Mouse (Mus musculus) splenic B cell, adult 2 months (primary cell): ENCODE measurements around the gene Gm42715.

ENCODE experiments used
- DNase-seq: peaks from one replicate; pipeline ENCODE4 v3.0.0-alpha.2; 2011; ENCODE audit warnings: low read depth, low spot score
- H3K27me3 ChIP-seq: 2 replicates; pipeline ENCODE4 v1.6.1; 2012; ENCODE audit warnings: mild to moderate bottlenecking, low read length, moderate library complexity, mixed read lengths; ENCODE audit not compliant: control insufficient read depth, poor library complexity, insufficient read depth, severe bottlenecking
- H3K36me3 ChIP-seq: 2 replicates; pipeline ENCODE4 v1.6.1; 2012; ENCODE audit warnings: mild to moderate bottlenecking, low read length, moderate library complexity, mixed read lengths; ENCODE audit not compliant: control insufficient read depth, poor library complexity, insufficient read depth, severe bottlenecking

Gene Gm42715

DNA sequence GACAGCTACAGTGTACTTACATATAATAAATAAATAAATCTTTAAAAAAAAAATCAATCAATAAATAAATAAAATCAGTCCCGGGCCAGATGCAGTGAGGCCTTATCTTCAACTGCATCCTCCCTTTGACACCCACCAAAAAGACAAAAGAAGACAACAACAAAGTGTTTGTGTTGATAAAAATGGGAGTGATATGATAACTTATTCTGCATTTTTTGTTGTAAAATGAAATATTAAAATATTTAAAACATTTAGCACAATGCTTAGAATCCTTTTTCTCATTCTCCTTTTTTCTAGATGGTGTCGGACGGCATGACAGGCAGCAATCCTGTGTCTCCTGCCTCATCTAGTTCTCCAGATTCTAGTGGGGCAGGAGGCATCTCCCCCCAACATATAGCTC lies at the start of gene Gm42715:
Gene Gm42715, plus strand, starts transcription at position 301 of the 400 bp plus-strand sequence.
- H3K27me3 ChIP-seq, result no peaks in the 10 kb centered on the region
- DNase-seq, result no peak
- H3K36me3 ChIP-seq, result peaks cover 38% of the 10 kb centered on the region

DNA sequence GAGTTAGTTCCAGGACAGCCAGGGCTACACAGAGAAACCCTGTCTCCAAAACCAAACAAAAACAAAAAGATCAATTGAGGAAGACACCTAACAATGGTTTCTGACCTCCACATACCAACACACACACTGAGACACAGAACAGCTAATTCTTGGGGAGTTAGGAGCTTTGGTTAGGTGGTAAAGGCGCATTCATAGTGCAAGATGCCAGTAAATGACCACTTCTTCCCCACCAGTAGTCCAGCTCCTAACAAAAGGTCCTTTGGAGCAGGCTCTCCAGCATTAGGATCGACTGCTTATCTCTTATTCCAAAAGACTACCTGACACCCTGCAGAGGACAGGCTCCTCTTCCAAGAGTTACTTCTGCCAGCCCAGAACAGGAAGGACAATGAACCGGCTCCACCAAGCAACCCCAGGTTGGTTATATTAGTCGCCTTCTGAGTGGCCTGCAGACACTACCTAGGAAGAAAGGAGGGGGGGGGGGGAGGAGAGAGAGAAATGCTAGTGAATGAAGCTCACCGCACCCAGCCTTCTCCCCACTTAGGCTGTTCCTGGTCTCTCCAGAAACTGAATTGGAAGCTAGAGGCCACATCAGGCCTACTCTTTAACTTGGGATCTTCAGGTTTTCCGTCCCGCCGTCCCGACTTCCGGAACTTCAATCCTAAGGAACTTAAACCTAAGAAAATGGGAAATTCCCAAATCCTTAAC lies 49.2 kb upstream of the Gm42715 start:
- Histone ChIP-seq H3K27me3 (no peaks in the 10 kb centered on the region), H3K36me3 (peaks cover 16% of the 10 kb centered on the region)
- DNase-seq, result peak; percentile 30

DNA sequence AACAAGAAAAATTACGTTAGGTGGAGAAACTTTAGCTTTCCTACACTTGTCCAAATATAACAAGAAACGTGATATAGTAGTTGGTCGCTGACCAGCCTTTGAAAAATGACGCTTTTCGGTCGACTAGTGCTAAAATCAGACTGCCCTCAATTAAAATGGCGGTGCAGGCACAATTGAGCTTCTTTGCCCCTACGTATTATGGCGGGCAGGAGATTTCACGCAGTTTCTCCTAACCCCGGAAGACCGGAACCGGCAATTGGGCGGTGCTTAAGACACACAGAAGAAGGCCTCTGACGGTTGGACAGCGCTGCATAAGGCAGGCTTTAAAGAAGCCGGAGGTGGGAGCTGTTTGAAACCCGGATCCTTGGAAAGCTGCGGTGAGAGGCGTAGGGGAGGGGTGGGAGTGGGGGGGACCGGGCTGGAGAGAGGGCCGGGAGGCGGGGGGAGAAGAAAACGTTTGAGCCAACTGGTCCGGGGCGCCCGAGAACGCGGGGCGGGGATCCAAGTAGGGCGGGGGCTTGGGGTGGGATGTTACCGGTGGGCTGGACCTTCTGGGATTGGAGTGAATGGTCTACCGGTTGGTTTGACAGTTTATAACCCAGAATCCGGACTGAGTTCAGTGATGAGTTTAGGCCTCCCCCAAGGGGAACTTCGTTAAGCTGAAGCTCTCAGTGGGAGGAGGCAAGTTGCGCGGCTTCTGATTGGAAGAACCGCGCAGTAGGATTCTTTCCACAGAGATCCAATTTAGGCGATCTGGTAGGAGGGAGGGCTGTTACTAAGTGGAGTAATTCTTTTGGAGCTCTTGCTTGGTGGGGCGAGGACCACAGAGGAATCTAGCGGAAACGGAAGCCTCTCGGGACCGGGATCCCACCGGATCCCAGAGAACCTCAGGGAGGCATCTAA lies 48.4 kb upstream of the Gm42715 start:
- DNase-seq, result peak; percentile 94
- H3K36me3 ChIP-seq, result peaks cover 25% of the 10 kb centered on the region
- no peaks in the 10 kb centered on the region for H3K27me3 ChIP-seq

DNA sequence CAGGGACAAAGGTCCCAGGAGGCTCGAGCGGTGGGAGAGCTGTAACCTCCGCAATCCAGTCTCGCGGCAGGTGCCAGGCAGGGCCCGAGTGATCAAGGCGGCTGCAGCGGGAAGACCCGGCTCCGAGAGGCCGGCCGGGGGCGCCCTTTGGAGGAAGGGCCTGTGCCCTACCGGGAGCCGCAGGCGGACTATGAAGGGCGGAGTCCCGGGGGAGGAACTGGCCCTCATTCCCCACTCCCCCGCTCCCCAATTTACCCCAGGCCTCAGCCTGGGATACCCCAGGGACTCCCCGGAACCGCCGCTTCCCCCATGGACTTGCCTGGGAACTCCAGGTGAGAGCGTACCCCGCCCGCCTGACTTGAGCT lies 47.8 kb upstream of the Gm42715 start:
- Histone ChIP-seq H3K36me3 (peaks cover 25% of the 10 kb centered on the region), H3K27me3 (no peaks in the 10 kb centered on the region)
- DNase-seq, result peak; percentile 41

DNA sequence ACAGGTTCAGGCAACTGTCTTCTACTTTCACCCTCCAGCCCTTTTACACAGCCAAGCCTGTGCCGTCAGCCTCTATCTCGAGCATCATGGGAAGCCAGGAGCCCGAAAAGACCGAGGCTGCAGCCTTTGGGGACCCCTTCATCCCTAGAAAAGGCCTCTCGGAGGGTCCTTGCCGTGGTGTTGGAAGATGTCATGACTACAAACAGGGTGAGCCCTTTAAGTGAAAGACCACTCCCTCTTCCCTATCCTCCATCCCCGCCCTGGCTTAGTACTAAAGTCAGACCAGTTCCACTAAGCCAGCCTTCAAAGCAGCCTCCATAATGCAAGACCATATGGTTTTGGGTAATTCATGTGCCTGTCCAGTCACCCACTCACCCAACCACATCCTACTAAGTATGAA lies 47.3 kb upstream of the Gm42715 start:
- Histone ChIP-seq H3K36me3 (peaks cover 28% of the 10 kb centered on the region), H3K27me3 (no peaks in the 10 kb centered on the region)
- DNase-seq, result no peak

DNA sequence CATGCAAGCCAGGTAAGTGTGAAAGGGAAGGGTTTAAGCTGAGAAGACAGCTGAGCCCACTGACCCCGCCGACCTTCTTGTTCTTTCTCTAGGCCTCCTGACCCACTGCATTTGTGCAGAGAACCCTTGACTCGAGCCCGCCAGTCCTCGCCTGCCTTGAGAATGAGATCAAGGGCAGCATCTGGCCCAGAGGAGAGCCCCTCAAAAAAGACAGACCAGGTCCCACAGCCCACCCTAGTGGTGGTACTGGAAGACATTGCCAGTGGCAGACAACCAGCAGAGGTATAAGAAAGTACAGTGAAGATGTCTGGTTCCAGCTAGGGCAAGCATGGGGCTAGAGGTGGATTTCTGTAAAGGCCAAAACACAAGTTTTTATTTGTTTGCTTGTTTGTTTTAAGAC lies 45.7 kb upstream of the Gm42715 start:
- Histone ChIP-seq H3K36me3 (peaks cover 28% of the 10 kb centered on the region), H3K27me3 (no peaks in the 10 kb centered on the region)
- no peak for DNase-seq

DNA sequence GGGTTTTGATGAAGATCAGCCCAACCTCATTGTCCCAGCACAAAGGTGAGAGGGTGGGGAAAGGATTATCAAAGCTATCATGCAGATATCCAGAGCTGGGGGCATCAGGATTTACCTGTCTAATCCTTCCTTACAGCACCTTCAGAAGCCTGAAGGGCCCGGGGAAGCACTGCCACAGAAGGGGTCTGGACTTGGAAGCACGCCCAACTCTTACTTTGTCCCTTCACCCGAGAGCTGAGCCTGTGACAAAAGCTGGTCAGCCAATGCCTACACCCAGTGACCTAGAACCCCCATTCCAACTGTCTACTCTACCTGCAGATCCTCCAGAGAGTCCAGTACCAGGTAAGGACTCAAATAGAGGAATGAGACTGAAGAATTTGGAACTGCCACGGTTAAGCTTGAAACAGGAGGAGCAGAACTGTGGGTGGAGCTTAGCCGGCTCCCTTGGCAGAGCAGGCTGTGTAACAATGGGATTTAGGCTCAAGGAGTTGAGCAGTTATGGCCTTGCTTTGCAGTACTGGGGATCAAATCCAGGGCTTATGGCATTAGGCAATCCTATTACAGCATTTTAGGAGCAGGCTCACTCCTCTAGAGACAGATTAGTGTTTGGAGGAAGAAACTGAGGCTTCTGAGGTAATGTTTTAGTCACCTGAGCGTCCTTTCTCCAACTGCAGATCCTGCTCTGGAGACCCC lies 44.9 kb upstream of the Gm42715 start:
- no peaks in the 10 kb centered on the region for H3K27me3 ChIP-seq
- no peak for DNase-seq
- H3K36me3 ChIP-seq, result peaks cover 28% of the 10 kb centered on the region

DNA sequence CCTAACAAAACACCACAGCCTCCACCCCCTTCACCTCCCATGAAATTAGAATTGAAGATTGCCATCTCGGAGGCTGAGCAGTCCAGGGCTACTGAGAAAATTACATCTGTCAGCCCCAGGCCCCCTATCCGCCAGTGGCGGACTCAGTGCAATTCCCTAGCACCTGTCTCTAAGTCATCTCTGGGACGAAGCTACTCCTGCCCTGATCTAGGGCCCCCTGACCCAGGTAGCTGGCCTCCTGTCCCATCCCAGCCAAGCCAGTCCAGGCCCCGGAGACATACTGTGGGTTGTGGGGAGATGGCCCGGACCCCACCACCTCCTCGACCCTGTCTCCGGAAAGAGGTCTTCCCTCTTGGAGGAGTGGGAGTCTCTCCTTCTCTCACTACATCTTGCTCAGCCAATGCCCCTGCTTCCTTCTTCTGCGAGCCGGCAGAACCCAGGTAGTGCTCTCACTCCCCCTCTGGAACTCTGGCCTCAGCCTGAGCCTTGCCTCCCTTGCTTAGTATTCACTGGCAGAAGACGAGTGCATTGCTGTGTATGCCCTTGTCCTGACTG lies 44.1 kb upstream of the Gm42715 start:
- no peaks in the 10 kb centered on the region for H3K27me3 ChIP-seq
- DNase-seq, result no peak

DNA sequence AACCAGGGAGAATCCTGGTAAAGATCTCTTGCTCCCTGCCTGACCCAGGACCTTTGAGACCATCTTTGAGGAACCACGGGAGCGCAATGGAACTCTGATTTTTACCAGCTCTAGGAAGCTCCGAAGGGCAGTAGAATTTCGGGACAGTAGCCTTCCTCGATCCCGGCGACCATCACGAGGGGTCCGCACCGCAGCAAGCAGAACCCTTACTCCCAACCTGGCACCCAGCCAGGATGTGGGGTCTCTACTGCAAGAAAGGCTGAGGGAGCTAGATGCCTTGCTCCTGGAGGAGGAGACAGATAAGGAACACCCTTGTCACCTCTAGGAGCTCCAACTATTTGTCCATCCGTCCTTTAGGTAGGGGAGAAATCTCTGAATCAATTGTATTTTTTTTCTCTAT lies 43.0 kb upstream of the Gm42715 start:
- peaks cover 28% of the 10 kb centered on the region for H3K36me3 ChIP-seq
- DNase-seq, result no peak
- no peaks in the 10 kb centered on the region for H3K27me3 ChIP-seq

More for the DNA sequence above, 44.1 kb upstream of the Gm42715 start:
- peaks cover 28% of the 10 kb centered on the region for H3K36me3 ChIP-seq

DNA sequence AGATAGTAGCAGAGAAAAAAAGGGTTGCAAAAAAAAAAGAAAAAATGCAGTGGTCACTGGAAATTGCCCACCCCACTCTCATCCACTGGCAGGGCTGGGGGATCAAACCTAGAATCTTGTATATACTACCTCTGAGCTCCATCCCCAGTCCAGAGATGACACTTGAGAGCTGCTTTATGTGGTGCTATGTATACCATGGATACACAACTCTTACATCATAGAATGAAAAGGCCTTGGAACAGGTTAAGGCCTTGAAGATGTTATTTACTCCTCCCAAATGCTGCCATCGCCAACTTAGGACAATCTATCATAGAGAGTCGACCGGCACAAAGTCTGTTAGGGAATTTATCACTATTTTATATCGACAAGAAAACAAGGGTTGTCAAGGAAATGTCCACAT lies 42.5 kb upstream of the Gm42715 start:
- H3K27me3 ChIP-seq, result no peaks in the 10 kb centered on the region
- peaks cover 28% of the 10 kb centered on the region for H3K36me3 ChIP-seq
- DNase-seq, result no peak

DNA sequence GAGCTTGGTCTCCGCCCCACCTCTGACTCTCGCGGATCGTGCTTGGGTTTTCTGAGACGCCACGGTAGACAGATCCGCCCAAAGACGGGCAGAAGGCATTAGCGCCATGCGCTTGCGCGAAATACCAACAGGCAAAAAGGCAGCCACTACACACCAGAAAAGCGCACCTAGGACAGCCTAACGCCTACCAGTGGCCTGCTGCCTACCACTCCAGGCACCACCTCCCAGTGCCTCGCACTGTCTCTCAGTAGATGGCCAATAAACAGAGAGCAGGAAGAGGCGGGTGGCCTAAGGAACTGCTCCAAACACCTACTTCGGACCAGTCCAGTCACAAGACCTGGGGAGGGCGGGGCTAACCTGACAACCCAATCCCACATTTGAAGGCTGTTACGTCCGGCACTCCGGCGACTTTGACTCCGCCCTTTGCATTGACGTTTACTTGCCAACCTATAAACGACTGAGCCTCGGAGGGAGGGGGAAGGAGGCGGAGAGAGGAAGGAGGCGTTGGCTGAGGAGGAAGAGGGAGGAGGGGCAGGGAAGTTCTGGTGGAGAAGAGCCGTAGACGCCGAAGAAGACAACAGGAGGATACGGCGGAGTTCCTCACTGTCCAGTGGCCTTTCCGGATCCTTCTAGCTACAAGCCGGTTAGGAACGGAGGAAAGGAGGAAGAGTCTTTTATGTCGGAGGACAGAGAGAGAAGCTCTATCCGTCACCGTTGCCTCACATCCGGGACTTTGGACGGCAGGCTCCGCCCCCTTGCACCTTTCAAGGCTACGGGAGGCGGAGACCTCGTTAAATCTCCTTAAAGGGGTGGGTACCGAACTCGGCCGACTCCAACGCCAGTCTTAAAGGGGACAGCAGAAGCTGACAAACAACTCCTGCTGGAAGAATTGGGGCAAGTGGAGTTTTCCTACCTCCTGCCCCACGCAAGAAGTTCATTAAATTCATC lies 41.4 kb upstream of the Gm42715 start:
- no peaks in the 10 kb centered on the region for H3K27me3 ChIP-seq
- peaks cover 30% of the 10 kb centered on the region for H3K36me3 ChIP-seq
- DNase-seq, result peak; percentile 100

DNA sequence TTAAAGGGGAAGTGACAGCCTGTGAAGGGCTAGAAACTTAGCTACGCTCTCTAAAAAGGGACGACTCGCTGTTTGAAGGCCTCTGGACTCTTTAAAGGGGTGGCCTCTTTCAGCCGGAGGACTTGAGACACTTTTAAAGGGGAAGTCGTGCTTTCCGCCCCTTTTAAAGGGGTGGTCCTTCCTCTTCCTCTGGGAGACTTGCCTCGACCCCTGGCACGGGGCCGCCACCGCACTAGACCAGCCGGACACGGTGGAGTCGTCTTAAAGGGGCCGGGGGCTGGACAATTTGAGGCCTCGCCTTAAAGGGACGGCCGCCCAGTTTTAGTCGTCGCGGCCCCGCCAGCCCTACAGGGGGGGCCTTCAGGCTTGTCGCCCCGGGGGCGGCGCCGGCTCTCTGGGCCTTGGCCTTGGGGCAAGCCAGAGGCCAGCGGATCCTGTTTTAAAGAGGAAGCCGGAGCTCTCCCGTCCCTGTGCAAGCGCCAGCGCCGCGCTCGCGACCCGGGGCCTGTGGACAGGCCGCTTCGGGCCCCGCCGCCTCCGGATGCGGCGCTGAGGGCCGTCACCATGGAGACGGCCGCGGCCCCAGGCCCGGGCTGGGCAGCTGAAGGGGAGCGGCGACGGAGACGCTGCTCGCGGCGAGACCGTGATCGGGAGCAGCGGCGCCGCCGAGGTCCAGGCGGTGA lies 40.6 kb upstream of the Gm42715 start, which contains the start of gene Fbrs:
Gene Fbrs, plus strand, starts transcription at position 565 of the 683 bp plus-strand sequence.
- H3K27me3 ChIP-seq, result no peaks in the 10 kb centered on the region
- DNase-seq, result peak; percentile 93
- H3K36me3 ChIP-seq, result peaks cover 30% of the 10 kb centered on the region
